Mouse (Mus musculus): ENCODE data around the gene Hrc. TPM values are rescaled to one million over a fixed set of nuclear protein-coding genes. Genes with fewer than 3 reads are reported as not detected.

Gene Hrc
- polyA plus RNA-seq, 1 experiment = not detected

DNA sequence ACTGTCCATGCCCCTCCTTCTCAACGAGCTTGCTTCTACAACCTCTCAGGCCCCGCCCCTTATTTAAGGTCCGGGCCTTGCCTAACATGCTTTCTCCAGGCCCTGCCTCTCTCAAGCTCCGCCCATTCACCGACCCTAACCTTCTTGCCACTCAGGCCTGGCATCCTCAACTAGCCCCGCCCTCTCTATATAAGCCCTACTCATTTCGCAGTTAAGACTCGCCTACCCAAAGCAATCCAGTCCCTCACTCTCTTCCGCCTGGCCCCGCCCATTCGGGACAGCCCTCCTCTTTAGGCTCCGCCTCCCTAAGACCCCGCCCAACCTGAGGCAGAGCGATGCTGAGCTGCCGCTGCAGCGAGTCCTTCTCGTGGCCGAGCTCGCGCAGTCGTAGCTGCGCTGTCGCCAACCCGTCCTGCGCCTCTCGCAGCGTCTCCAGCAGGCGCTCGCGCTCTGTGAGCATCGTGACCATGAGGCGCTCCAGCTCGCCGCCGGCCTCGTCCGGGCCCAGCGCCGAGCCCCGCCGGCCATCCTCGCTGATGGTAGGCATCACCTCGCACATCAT is 26.2 kb downstream of the Hrc start:
- H3K27ac ChIP-seq (ENCODE audit: insufficient read depth, low read length) = no peak overlapping the region
- H3K4me1 ChIP-seq (ENCODE audit: control insufficient read depth, insufficient read depth, low read length) = no peaks in the 10 kb centered on the region
- peak; percentile 75 for TF ChIP-seq POLR2A (IDR thresholded peaks at IDR 0.05; ENCODE audit: low read depth, low read length)
- no peak for TF ChIP-seq CTCF (IDR thresholded peaks at IDR 0.05; ENCODE audit: borderline replicate concordance, insufficient read depth, low read length)
- peak overlapping the region; percentile 26 for H3K4me3 ChIP-seq (ENCODE audit: insufficient read depth, low read length)

DNA sequence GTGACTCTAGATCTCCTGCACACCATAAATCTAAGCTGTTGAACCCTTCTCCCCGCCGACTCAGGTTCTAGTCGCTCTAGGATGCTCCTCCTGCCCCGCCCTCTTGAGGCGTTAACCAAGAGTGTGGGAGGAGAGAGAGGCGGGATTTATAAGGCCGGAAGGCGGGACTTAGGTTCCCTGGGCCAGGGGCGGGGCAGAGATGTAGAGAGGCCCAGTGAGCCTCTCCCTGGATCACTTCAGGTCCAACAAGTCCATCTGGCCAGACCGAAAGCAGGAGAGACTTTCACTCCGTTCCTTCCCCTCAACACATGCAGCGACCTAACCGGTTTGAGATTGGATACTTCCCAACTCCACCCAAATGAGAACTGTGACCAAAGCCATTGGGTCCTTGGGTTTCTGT is 27.7 kb downstream of the Hrc start:
- Histone ChIP-seq H3K4me3 (ENCODE audit: insufficient read depth, low read length) (no peak overlapping the region), H3K27ac (ENCODE audit: insufficient read depth, low read length) (no peak overlapping the region), H3K4me1 (ENCODE audit: control insufficient read depth, insufficient read depth, low read length) (no peaks in the 10 kb centered on the region)
- TF ChIP-seq POLR2A (IDR thresholded peaks at IDR 0.05; ENCODE audit: low read depth, low read length) = no peak
- TF ChIP-seq CTCF (IDR thresholded peaks at IDR 0.05; ENCODE audit: borderline replicate concordance, insufficient read depth, low read length) = no peak

DNA sequence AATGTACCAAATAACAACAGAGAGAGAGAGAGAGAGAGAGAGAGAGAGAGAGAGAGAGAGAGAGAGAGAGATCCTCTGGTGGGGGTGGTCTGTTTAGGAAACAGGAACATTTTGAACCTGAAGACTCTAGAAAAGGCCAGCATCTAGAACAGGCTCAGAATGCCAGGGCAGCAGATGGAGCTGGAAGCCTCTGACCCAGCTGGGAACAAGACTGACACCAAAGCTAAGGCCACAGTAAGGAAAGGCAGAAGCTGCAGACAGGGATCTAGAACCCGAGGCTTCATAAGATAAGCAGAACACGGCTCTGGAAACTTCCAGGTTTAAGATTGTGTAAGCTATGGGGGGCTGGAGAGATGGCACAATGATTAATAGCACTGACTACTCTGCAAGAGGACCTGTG is 28.9 kb downstream of the Hrc start:
- Histone ChIP-seq H3K27ac (ENCODE audit: insufficient read depth, low read length) (no peak overlapping the region), H3K4me3 (ENCODE audit: insufficient read depth, low read length) (no peak overlapping the region), H3K4me1 (ENCODE audit: control insufficient read depth, insufficient read depth, low read length) (no peaks in the 10 kb centered on the region)
- no peak for TF ChIP-seq CTCF (IDR thresholded peaks at IDR 0.05; ENCODE audit: borderline replicate concordance, insufficient read depth, low read length)
- no peak for TF ChIP-seq POLR2A (IDR thresholded peaks at IDR 0.05; ENCODE audit: low read depth, low read length)

DNA sequence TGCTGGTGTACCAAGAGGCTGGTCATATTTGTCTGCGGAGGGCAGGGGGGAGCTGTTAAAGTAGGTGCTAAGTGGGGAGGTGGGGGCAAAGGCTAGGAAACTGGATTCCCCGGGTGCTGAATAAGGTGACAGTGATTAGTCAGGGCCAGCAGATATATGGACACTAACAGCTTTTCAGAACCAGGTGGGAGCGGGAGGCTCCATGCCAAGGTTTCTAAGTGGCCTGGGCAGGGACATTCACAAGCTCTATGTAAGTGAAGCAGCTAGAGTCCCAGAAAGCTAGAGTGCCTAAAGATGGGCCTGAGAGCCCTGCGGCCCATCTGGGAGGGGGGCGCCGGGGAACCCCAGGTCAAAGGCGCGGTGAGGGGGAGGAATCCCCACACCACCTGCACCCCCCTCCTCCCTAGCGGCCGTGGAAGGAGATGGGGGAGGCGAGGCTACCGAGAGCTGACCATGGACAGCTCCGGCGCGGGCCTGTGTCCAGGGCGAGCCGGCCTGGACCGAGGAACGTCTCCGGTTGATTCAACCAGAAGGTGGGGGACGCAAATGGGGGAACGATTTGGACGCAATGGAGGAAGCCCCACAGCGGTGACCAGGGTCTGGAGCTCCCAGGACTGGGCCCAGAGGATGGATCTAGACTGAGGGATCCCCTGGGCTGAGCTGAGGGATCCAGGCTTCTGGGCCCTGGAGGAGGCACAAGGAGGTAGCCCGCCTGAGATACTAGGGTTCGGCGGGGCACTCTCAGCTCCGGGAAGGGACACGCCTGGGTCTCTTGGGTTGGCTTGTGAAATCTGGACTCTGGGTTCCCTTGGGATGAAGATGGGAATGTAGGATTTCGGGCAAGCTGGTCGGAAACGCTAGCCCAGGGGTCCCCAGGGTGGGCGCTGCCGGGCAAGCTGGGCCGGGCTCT is 30.9 kb downstream of the Hrc start:
- no peak for TF ChIP-seq CTCF (IDR thresholded peaks at IDR 0.05; ENCODE audit: borderline replicate concordance, insufficient read depth, low read length)
- TF ChIP-seq POLR2A (IDR thresholded peaks at IDR 0.05; ENCODE audit: low read depth, low read length) = no peak
- Histone ChIP-seq H3K4me1 (ENCODE audit: control insufficient read depth, insufficient read depth, low read length) (no peaks in the 10 kb centered on the region), H3K27ac (ENCODE audit: insufficient read depth, low read length) (no peak overlapping the region), H3K4me3 (ENCODE audit: insufficient read depth, low read length) (peak overlapping the region; percentile 44)

DNA sequence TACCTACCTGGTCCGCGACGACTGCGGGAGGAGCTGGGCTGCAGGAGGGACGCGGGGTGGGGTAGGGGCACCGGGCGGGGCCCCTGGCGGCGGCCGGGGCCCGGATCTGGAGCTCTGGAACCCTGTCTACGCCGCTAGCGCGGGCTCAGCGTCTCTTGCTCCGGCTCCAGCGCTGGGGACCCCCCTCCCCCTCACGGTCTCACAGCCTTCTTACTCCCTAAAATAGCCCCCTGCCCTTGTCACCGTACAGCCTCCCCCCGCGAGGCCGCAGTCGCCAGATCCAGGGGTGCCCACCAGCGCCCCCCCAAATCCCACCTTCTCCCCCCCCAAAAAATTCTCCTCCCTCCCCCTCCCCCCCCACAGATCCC is 31.5 kb downstream of the Hrc start, which contains the start of gene Ppfia3:
TSS of gene Ppfia3 (minus strand) at position 368 of the 368 bp plus-strand sequence.
- TF ChIP-seq CTCF (IDR thresholded peaks at IDR 0.05; ENCODE audit: borderline replicate concordance, insufficient read depth, low read length) (no peak), POLR2A (IDR thresholded peaks at IDR 0.05; ENCODE audit: low read depth, low read length) (no peak)
- Histone ChIP-seq H3K27ac (ENCODE audit: insufficient read depth, low read length) (no peak within 1 kb of the TSS), H3K4me3 (ENCODE audit: insufficient read depth, low read length) (peak within 1 kb of the TSS; percentile 51), H3K4me1 (ENCODE audit: control insufficient read depth, insufficient read depth, low read length) (no peaks in the 10 kb centered on the region)

DNA sequence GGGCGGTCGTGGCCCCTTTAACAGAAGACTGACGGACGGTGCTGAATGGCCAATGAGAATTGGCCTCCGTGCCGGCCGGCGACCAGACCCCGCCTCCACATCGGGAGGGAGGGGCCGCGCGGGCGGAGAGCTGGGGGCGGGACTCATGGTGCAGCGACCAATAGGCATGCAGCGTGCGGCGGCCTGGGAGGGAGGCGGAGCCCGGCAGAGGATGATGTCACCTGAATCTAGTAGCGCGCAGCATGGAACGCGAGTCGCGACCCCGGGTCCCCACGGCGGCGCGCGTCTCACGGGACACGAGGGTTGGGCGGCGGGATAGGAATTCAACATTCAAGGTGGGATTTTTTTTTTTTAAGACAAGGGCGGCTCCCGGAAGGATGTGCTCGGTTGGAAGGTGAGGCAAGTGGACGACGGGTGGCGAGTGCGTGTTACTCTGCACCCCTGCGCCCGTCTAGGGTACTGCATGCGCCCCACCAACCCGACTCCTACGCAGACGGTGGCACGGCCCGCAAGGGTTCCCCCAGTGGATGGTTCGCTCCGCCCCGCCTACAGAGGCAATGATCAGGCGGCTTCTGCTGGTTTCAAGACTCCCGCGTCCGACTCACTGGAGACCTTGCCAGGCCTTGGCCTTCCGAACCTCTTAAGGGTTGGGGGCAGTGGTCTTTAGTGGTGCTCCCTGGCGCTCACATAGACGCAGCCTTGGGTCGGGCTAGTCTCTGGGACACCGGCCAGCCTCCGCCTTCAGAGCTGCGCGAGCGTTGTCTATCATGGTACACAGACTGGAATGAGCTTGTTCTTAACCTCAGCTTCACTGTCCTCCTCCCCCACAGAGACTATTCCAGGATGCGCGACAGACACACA is 32.2 kb downstream of the Hrc start:
- TF ChIP-seq CTCF (IDR thresholded peaks at IDR 0.05; ENCODE audit: borderline replicate concordance, insufficient read depth, low read length) (peak; percentile 71; the same call in 1 of the 2 replicates), POLR2A (IDR thresholded peaks at IDR 0.05; ENCODE audit: low read depth, low read length) (peak; percentile 28; the same call in 1 of the 2 replicates)
- no peak overlapping the region for H3K27ac ChIP-seq (ENCODE audit: insufficient read depth, low read length)

DNA sequence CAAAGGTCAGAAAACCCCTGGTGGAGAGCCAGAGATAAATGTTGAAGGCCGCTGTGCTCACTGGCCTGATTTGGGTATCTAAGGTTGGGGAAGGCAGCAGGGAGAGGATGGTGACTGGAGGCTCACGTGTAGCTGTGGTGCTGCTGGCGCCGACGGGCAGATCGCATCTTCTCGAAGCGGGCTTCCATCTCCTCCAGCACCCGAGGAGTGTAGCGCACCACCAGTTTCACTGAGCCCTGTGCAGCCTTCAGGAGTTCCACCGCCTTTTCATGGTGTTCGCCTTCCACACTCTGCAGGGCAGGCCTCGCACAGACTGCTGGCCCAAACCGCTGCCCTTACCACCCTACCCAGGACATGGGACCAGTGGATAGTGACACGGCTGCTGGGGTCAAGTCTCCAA is 33.1 kb downstream of the Hrc start:
- Histone ChIP-seq H3K4me1 (ENCODE audit: control insufficient read depth, insufficient read depth, low read length) (no peaks in the 10 kb centered on the region), H3K27ac (ENCODE audit: insufficient read depth, low read length) (no peak overlapping the region), H3K4me3 (ENCODE audit: insufficient read depth, low read length) (no peak overlapping the region)
- TF ChIP-seq POLR2A (IDR thresholded peaks at IDR 0.05; ENCODE audit: low read depth, low read length) = no peak
- no peak for TF ChIP-seq CTCF (IDR thresholded peaks at IDR 0.05; ENCODE audit: borderline replicate concordance, insufficient read depth, low read length)

More for the DNA sequence above, 32.2 kb downstream of the Hrc start:
- H3K4me1 ChIP-seq (ENCODE audit: control insufficient read depth, insufficient read depth, low read length) = no peaks in the 10 kb centered on the region
- H3K4me3 ChIP-seq (ENCODE audit: insufficient read depth, low read length) = peak overlapping the region; percentile 51

DNA sequence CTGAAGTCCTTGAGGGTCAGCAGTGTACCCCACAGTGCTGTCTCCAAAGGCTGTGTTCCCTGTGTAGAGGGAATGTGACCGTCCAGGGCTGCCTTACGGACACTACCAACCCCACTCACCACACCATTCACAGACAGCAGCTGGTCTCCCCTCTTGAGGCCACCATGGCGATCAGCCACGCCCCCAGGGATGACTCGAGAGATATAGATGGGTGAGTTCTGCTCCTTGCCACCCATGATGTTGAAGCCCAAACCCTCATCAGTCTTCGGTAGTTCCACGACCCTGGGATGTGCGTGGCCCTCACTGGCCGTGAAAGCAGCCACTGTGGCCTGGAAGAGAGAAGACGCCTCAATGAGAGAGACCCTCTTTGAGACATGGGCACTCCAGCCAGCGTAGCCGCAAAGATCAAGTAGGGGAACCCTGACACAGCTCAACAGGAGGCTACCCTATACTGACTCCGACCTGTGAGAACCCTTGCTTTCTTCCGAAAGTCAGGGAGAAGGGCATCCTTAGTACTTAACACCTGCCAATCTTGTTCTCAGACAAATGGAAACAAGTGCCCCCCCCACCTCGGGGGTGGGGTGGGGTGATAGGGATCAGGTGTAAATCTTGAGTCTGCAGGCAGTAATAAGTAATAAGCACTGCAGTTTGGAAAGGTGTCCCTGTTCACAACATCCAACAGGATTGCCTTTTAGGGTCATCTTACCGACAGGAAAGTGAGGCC is 34.1 kb downstream of the Hrc start:
- no peak for TF ChIP-seq CTCF (IDR thresholded peaks at IDR 0.05; ENCODE audit: borderline replicate concordance, insufficient read depth, low read length)
- TF ChIP-seq POLR2A (IDR thresholded peaks at IDR 0.05; ENCODE audit: low read depth, low read length) = no peak
- H3K4me1 ChIP-seq (ENCODE audit: control insufficient read depth, insufficient read depth, low read length) = no peaks in the 10 kb centered on the region
- no peak overlapping the region for H3K4me3 ChIP-seq (ENCODE audit: insufficient read depth, low read length)
- no peak overlapping the region for H3K27ac ChIP-seq (ENCODE audit: insufficient read depth, low read length)

Measured in embryonic fibroblast, embryonic 13.5 days (primary cell).